Mouse (Mus musculus) CH12.LX (cell line): Measurements from ENCODE around the gene Acsl5.

Experiments used
- CTCF ChIP-seq, 2 experiments: IDR thresholded peaks in 1 of 2; conservative IDR thresholded peaks in 1 of 2; 2 replicates each; pipeline ENCODE4 v1.5.1; 2011 to 2012; ENCODE audit warnings: low read depth in 2 of 2, low read length in 2 of 2, improper control_type of control experiment in 1 of 2, inconsistent platforms in 1 of 2, mild to moderate bottlenecking in 1 of 2, moderate library complexity in 1 of 2
- ETS1 ChIP-seq: conservative IDR thresholded peaks from 2 replicates; pipeline ENCODE4 v1.6.1; 2012; ENCODE audit warnings: low read depth, mild to moderate bottlenecking, inconsistent platforms, low read length, improper control_type of control experiment, moderate library complexity
- HCFC1 ChIP-seq: IDR thresholded peaks from 2 replicates; pipeline ENCODE4 v1.6.1; 2012; ENCODE audit warnings: low read depth, mild to moderate bottlenecking, inconsistent platforms, low read length, improper control_type of control experiment
- IRF4 ChIP-seq: IDR thresholded peaks from 2 replicates; pipeline ENCODE4 v1.6.1; 2014; ENCODE audit warnings: low read depth, mild to moderate bottlenecking, inconsistent platforms, low read length, improper control_type of control experiment

GRCm38 (mm10) chr19:55295556-55295955 is 43.8 kb downstream of the Acsl5 start:
- TF ChIP-seq HCFC1 (no peak), CTCF (conservative IDR thresholded peaks at IDR 0.05 in 1 of 2, IDR thresholded peaks at IDR 0.05 in 1 of 2; ENCODE audit: low read depth in 2 of 2, low read length in 2 of 2) (no peak), ETS1 (no peak), IRF4 (no peak)
